Mouse (Mus musculus) megakaryocyte-erythroid progenitor cell, adult 5-6 weeks (primary cell): ENCODE results near the gene 4931417E11Rik. TPM values are rescaled to one million over a fixed set of nuclear protein-coding genes. Genes with fewer than 3 reads are reported as not detected.

Experiments used
- ATAC-seq: replicated peaks from 2 replicates; pipeline ENCODE4 v1.8.0; 2016; ENCODE audit warnings: mild to moderate bottlenecking, inconsistent platforms; ENCODE audit not compliant: severe bottlenecking, poor library complexity, low FRiP score, low TSS enrichment
- total RNA-seq, 2 experiments: library from RNA; stranded (forward) in 1 of 2; stranded (reverse) in 1 of 2; fragments of 200-1000, 215-1000 nt in 1 of 2; fragments of >200 nt in 1 of 2; fragmentation: Nextera tagmentation in 1 of 2; gene quantifications; 2 replicates each; pipeline ENCODE4 v1.2.3; 2014 to 2017

4931417E11Rik gene
- not detected in 2 replicates for total RNA-seq (2014; fragmentation: Nextera tagmentation)
- total RNA-seq (2017), result not detected in 2 replicates

GRCm38 (mm10) chr6:73469567-73469966, at the start of gene 4931417E11Rik:
Gene 4931417E11Rik, minus strand, starts transcription at chr6:73469667.
- no peak for ATAC-seq

GRCm38 (mm10) chr6:73517818-73518396, 48.4 kb upstream of the 4931417E11Rik start:
- ATAC-seq, result no peak

GRCm38 (mm10) chr6:73512907-73513306, 43.4 kb upstream of the 4931417E11Rik start:
- no peak for ATAC-seq

GRCm38 (mm10) chr6:73499631-73500030, 30.2 kb upstream of the 4931417E11Rik start:
- ATAC-seq, result no peak

DNA sequence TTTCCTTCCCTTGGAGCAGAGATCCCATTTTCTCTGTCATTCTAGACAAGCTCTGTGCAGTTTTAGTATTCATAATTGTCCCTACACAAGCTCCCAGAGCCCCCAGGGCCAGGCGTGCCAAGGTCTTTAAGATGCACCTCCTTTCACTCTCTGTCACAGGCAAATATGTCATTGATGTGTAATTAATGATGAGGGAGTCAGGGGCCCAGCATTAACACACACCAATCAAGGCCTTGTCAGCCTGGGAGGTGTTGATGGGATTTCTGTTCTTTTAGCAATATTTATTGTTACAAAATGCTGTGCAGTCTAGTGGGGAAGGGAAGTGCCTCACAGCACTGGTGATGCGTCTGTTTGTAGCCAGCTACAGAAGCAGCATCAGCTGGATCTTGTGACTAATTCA, 27.9 kb upstream of the 4931417E11Rik start:
- no peak for ATAC-seq

GRCm38 (mm10) chr6:73490524-73490923, 21.1 kb upstream of the 4931417E11Rik start:
- no peak for ATAC-seq

- no peak for ATAC-seq
Measured at GRCm38 (mm10) chr6:73485616-73486015, 16.1 kb upstream of the 4931417E11Rik start.

DNA sequence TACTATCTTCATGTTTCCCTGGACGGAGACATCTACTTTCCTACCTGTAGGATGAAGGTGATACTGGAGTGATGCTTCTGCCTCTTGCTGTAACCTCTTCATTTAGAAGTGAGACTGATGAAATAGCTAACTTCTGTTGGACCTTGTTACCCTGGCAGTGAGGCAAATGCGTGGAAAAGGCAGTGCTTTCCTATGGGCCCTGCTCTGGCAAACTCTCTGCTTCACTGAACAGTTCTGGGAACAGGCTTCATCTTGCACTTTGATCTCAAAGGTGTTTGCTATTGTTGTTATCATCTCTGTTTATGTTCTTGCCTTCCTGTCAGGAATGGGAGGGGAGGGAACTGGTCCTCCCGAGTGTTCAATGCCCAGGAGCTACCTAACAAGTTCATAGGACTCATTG, 3.4 kb downstream of the 4931417E11Rik start:
- ATAC-seq, result no peak

DNA sequence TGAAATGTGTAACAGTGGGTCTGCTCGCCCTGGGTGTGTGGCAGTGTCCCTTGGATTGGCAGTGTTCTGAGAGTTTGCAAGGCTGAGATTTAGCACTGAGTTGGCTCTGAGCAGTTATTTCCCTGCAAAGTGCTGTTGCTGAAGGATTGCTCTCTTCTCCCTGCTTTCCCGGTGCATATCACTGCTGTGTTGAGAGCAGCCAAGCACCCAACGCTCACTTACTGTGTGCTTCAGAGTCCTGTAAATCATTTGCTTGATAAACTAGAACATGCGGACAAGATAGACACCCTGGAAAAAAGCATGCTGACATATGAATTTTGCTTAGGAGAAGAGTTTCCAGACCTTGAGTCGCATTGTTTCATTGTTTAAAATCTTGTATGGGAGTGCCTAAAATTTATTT, 6.9 kb downstream of the 4931417E11Rik start:
- ATAC-seq, result no peak

DNA sequence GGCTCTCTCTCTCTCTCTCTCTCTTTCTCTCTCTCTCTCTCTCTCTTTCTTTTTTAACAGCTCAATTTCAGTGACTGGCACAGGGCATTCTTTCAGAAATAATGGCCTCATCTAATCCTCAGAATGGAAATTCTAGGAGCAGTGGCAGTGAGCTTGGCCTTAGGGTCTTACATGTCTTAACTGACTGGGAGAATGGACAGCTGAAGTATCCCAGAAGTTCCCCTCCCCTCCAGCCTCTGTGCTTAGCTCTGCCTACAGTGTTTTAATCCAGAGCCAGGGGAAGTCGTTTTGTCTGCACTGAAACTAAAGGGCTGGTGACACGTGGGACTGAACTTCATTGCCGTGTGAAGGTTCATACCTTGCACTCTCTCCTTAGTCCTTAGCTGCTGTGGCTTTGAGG, 35.6 kb downstream of the 4931417E11Rik start:
- ATAC-seq, result no peak

- no peak for ATAC-seq
Measured at GRCm38 (mm10) chr6:73428618-73429336, 40.7 kb downstream of the 4931417E11Rik start.

GRCm38 (mm10) chr6:73427273-73427812, 42.1 kb downstream of the 4931417E11Rik start:
- ATAC-seq, result no peak

Other genes starting within 250 kb of the 4931417E11Rik start
- gene Dnah6, start 248.0 kb downstream of the 4931417E11Rik start, total RNA-seq (2014; fragmentation: Nextera tagmentation), result not detected in 2 replicates
- gene Dnah6, start 248.0 kb downstream of the 4931417E11Rik start, total RNA-seq (2017), result 0.04 TPM in 1 of 2 replicates, not detected in the other
- gene Suclg1, start 221.3 kb downstream of the 4931417E11Rik start, total RNA-seq (2014; fragmentation: Nextera tagmentation), result 99.3 and 99.9 TPM in 2 replicates
- 151 and 153 TPM in 2 replicates for gene Suclg1, start 221.3 kb downstream of the 4931417E11Rik start, total RNA-seq (2017)